Mouse (Mus musculus): Measurements from ENCODE around the gene Tldc1.

The Tldc1 gene

DNA sequence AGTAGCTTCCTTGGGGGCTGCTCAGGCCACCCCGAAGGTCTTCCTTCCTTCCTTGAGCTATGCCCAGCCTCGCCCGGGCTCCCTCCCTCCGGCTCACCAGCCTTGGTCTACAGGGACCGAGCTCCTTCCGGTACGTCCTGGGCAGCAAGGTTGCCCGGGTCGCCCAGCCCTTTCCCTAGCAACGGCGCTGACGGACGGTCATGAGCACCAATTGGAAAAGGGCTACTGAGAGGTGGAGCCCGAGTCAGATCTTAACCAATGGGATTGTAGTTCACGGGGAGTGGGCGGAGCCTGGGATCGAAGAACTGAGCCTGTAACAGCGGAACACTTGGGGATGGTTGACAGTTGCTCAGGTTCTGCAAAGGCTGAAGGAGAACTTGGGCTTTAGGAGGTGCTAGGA, at the start of gene Tldc1:
Tldc1 (minus strand) TSS at position 154 of the 400 bp plus-strand sequence.
- peak; percentile 99 for DNase-seq

DNA sequence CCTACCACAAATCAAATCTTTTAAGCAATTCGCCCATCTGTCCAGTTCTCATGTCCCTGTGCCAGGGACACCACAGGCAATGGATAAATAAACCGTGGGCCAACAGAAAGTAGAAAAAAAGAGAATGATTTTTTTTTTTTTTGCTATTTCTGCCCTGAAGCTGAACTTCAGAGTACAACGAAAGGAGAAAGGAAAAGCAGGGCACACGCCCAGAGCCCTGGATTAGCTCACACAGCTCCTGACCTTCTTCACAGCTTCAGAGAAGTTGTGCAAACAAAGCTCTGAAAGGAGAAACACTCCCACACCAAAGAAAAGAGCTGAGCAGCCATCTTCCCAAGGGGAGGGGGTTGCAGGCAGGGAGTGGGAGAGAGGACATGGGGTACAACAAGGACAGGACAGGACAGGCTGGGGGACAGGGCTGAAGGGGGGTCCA, 49.5 kb upstream of the Tldc1 start:
- DNase-seq, result no peak

DNA sequence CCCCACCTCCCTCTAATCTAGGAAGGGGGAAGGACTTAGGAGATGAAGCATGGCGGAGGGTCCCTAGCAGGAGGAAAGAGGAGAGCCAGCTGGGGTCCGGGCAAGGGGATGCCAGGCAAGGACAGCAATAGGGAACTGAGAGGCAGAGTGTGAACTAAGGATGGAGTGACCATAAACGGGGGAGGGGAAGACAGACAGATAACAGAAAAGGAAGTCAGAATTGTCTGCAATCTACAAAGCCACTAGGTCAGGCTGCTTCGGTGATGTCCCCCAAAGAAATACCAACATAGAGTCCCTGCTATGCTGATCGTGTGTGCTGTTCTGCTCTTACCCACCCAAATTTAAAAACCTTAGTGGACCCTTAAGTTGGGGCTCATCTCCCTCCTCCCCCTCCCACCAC, 48.8 kb upstream of the Tldc1 start:
- no peak for DNase-seq

- DNase-seq, result no peak
Measured at GRCm38 (mm10) chr8:119825950-119826730, 47.9 kb upstream of the Tldc1 start.

DNA sequence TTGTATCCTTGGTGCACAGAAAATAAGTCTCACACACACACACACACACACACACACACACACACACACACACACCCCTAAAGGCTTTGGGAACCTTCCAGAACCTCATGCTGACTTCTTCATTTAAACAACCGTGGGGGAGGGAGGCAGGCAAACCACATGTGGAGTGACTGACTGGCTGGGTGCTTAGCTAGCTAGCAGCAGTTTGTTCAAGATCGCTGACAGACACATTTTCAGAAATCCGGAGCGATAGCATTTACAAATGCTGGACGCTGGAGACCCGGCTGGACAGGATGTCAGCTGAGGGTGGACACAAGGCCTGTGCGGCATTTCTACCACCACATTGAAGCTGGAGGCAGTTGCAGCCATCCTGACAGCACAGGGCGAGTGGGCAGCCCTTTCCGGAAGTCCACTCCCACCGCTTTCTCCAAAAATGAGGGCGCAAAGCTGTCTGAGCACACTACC, 46.6 kb upstream of the Tldc1 start:
- DNase-seq, result peak; percentile 54

GRCm38 (mm10) chr8:119824100-119824499, 45.9 kb upstream of the Tldc1 start:
- DNase-seq, result no peak

- no peak for DNase-seq
Measured at GRCm38 (mm10) chr8:119823278-119823677, 45.1 kb upstream of the Tldc1 start.

GRCm38 (mm10) chr8:119821691-119822090, 43.5 kb upstream of the Tldc1 start:
- DNase-seq, result no peak

DNA sequence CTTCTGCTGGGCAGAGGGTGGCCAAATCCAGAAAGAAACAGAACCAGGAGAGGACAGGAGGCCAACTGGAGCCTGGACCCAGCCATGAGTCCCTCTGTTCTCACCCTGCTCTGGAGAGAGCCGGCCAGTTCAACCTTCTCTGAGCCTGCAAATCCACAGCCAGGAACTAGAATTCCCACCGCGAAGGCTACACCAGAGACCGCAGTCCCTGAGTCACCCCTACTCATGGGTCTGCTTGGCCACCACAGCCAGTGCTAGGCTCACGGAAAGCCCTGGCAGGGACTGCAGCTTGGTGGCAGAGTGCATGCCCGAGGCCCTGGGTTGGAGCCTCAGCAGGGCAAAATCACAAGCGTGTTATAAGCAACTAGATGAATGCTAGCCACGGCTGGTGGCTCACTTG, 41.8 kb upstream of the Tldc1 start:
- DNase-seq, result no peak

DNA sequence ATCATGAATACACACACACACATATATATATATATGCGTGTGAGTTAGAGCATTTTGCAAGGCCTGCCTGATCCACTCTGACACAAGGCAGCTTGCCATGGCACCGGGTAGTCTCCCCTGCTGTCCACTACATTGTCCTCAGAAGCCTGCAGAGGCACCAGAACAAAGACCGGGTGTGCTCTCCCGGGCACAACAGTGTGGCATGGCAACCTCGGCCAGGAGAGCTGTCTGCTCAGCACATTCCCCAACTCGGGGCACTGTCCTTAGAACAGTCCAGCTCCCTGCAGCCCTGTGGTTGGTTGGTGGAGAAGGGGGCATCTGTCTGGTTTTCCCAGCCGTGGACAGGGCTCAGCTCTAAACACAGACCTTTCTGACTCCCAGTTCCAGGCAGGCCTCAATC, 41.1 kb upstream of the Tldc1 start:
- no peak for DNase-seq

- no peak for DNase-seq
Measured at GRCm38 (mm10) chr8:119817446-119817845, 39.2 kb upstream of the Tldc1 start.

GRCm38 (mm10) chr8:119816219-119816618, 38.0 kb upstream of the Tldc1 start:
- DNase-seq, result no peak

DNA sequence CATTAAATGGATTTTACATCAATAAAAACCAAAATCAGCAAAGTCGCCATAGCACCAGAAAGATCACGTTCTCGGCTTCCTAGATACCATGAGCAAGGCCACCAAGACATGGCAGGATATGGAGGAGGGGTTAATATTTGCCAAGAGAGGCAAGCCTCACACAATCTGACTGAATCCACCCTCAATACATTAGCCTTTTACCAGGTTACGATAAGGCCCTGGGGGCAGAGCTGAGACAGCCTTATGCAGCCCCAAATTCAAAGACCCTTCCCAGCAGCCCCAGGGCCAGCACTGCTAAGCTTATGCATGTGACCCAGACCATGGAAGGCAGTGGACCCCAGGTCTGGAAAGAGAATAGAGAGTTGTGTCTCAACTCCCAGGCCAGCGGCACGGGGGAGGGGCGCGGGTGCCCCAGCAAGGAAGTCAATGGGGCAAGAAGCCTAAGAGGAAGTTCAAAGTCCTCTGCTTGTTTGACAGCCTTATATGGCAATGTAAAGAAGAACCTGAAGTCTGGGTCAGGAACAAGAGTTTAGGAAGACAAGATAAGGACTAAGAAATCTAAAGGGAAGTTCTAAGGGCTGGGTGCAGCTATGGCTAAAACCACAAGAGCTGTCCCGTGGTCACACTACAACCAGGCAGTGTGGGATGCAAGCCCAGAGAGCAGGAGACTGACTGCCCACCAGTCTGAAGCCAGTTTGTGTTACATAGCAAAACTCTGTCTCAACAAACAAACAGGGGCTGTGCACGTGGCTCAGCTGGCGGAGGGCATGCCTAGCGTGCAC, 34.6 kb upstream of the Tldc1 start:
- DNase-seq, result no peak

DNA sequence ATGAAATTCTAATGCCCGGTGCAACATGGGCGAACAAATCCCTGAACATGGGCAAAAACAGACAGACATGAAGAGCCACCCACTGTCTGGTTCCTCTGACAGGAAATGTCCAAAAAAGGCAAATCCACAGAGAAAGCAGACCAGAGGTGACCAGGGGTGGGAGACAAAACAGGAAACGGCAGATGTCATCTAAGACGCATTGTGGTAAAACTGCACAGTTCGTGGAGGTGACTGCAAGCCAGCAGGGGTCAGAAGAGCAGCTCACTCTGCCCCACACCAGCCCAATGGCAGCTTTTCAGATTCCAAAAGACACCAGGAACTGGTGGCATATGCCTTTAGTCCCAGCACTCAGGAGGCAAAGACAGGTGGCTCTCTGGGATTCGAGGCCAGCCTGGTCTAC, 33.7 kb upstream of the Tldc1 start:
- no peak for DNase-seq

DNA sequence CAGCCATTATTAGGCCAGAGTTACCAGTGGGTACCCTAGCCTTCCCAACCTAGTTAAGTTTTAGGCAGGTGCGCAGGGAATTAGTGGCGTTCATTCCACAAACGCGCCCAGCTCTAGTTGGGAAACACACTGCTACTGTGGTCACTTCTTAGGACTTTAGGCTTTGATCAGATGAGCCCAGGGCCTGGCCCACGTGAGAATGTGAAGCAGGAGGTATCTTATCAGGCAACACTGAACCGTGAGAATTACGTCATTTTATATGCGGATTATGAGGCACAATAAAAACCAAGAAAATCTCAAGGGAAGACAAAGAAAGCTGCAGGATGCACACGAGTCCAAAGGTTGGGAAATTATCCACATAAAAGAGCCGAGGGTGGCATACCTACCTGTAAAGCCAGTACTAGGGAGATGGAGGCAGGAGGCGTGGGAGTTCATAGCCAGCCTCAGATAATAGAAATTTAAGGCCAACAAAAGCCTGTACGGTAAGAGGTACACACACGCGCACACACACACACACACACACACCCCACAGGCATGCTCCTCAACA, 32.8 kb upstream of the Tldc1 start:
- no peak for DNase-seq

DNA sequence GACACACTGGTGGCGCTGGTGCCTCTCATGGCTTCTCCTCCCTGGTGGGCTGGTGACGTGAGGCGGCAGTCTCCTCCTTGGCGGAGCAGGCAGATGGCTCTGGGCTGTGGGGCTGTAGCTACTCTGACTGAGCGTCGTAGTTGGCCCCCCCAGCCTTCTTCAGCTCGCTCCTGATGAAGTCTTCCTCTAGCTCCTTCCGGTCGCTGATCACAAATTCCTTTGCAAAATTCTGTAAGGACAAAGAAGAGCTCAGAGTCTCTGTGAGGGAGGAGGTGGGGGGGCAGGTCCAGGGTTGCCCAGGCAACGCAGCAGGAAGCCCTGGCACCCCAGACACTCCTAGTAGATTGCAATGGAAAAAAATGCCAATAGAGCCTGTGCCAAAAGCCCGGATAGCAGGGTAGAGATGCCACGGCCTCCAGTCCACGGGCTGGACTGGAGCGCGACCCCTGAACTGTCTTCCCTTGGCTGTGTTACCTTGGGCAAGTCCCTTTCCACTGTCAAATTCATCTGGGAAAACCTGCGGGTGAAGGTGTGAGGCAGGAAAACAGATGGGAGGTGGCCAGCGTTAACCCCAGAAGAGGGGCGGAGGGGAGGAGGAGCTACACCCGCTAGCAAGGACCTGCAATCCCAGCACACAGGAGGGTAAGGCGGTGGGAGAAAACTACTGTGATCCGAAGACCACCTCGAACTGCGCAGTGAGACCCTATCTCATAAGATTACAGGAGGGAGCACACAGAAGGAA, 32.1 kb upstream of the Tldc1 start:
- peak; percentile 52 for DNase-seq

- DNase-seq, result no peak
Measured at GRCm38 (mm10) chr8:119809620-119810019, 31.4 kb upstream of the Tldc1 start.

DNA sequence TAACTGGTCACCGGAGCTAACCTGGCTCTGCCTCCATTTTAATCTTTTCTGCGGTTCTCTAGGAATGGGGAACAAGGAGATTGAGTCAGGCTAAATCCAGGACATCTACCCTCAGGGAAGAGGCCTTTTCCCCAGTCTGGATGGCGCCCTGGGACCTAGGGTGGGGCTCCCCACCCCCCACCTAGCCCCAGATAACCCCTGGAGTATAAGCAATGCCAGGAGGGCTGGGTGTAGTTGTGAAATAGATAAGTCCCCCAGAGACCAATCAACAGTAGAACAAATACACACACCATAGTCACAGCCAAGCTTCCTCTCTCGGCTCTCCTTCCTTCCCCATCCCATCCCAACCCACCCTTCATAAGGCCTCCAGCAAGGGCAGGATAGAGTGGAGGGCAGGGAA, 29.5 kb upstream of the Tldc1 start:
- DNase-seq, result no peak

DNA sequence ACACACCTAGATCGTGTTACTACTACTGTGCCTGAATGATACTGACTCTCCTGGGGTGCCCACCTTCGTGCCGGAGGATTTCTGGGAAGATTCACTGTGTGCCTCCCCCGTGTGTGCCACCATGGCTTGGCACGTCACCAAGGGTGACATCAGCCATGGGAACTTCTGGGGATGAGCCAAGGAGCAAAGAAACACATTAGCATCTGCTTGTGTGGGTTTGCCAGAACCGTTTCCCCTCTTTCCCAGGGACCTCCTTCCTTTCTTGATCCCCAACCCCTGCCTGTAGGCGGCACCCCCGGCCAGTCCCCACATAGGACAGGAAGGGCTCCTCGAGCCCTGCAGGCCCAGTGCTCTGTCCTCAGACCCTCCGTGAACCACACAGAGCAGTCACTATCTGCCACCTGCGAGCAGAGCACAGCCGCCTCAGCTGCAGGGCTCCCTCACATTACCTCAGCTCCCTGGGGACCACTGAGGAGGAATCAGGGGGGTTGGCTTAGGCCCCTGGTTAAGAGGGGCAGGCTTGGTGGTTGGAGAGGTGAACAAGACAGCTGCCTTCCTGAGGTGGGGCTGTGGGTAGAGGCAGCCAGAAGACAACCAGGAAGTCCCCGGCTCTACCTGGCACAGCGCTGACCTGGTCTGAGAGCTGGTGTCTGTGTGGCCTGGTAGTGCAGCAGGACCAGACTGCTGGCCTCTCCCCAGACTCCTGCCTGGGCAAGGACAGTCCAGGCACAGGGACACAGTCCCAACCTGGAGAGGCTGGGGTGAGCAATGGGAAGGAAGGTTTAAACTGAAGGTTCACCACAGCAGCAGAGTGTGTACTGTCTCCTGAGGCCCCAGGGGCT, 28.4 kb upstream of the Tldc1 start:
- DNase-seq, result peak; percentile 62

GRCm38 (mm10) chr8:119805275-119805674, 27.1 kb upstream of the Tldc1 start:
- DNase-seq, result no peak

DNA sequence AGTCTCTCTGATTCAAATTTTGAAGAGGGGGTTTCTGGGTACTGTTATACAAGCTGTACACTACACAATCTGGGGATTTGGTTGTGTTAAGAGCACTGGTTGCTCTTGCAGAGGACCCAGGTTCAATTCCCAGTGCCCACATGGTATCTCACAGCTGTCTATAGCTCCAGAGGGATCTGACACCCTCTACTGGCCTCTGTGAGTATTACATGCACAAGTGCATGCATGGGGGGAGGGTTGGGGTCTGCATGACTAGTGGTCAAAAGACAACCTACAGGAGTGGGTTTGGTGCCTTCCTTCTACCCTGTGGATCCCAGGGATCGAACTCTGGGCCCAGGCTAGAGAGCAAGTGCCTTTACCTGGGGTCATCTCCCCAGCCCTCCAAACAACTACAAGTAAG, 24.4 kb upstream of the Tldc1 start:
- DNase-seq, result no peak

- DNase-seq, result peak; percentile 75
Measured at GRCm38 (mm10) chr8:119801168-119801567, 23.0 kb upstream of the Tldc1 start.

All from right cerebral cortex, postnatal 14 days (tissue).